Mouse (Mus musculus) spleen, adult 2 months (tissue): ENCODE results near the gene Dupd1.

Experiments
- CTCF ChIP-seq: fragments of 200-500 bp; IDR thresholded peaks from 2 replicates; pipeline ENCODE4 v1.5.1; 2011; ENCODE audit warnings: mild to moderate bottlenecking, inconsistent platforms; ENCODE audit not compliant: insufficient read depth, insufficient read length, insufficient replicate concordance; ENCODE audit errors: extremely low read depth
- POLR2A ChIP-seq: fragments of 200-500 bp; IDR thresholded peaks from 2 replicates; pipeline ENCODE4 v1.6.1; 2011; ENCODE audit warnings: low read depth, low read length, inconsistent platforms

- TF ChIP-seq POLR2A (no peak), CTCF (no peak)
These were observed 27.7 kb downstream of the Dupd1 start for GRCm38 (mm10) chr14:21686376-21687279.
